Mouse (Mus musculus) myocyte (in vitro differentiated cells): ENCODE results near the gene Kxd1. TPM values are rescaled to one million over a fixed set of nuclear protein-coding genes. Genes with fewer than 3 reads are reported as not detected.
A peak's percentile ranks its signal among the peaks of the same experiment; 100 is the strongest.

ENCODE experiments used
- H3K27me3 ChIP-seq: one replicate; pipeline ENCODE4 v1.6.1; 2011; ENCODE audit not compliant: control insufficient read depth, insufficient read depth, insufficient read length
- H3K36me3 ChIP-seq: one replicate; pipeline ENCODE4 v1.6.1; 2011; ENCODE audit not compliant: control insufficient read depth, insufficient read depth
- H3K4me2 ChIP-seq: one replicate; pipeline ENCODE4 v1.6.1; 2011; ENCODE audit warnings: low read depth, control low read depth
- H3K4me3 ChIP-seq: one replicate; pipeline ENCODE4 v1.5.1; 2011; ENCODE audit warnings: mild to moderate bottlenecking, control low read depth, moderate library complexity
- H3K79me2 ChIP-seq: one replicate; pipeline ENCODE4 v1.6.1; 2011; ENCODE audit not compliant: control insufficient read depth, insufficient read depth
- H3ac ChIP-seq: one replicate; pipeline ENCODE4 v1.6.1; 2011; ENCODE audit not compliant: control insufficient read depth, insufficient read length
- CEBPB ChIP-seq: IDR thresholded peaks from 2 replicates; pipeline ENCODE4 v1.6.1; 2011; ENCODE audit warnings: mild to moderate bottlenecking, moderate library complexity; ENCODE audit not compliant: poor library complexity, insufficient read depth, severe bottlenecking
- E2F4 ChIP-seq: IDR thresholded peaks from one replicate; pipeline ENCODE4 v1.6.1; 2011; ENCODE audit warnings: mild to moderate bottlenecking, control low read depth, moderate library complexity; ENCODE audit not compliant: insufficient read depth
- MAX ChIP-seq: IDR thresholded peaks from one replicate; pipeline ENCODE4 v1.6.1; 2011; ENCODE audit warnings: low read depth, mild to moderate bottlenecking, control low read depth
- MYOD1 ChIP-seq, 3 experiments: IDR thresholded peaks; one replicate each; pipeline ENCODE4 v1.6.1; 2011; ENCODE audit warnings: control low read depth in 2 of 3, low read depth in 2 of 3, mild to moderate bottlenecking in 2 of 3, moderate library complexity in 1 of 3; ENCODE audit not compliant: insufficient read length in 2 of 3, control insufficient read depth in 1 of 3
- MYOG ChIP-seq, 3 experiments: IDR thresholded peaks; one replicate each; pipeline ENCODE4 v1.6.1; 2011; ENCODE audit warnings: control low read depth in 2 of 3, low read depth in 2 of 3, mild to moderate bottlenecking in 2 of 3; ENCODE audit not compliant: insufficient read length in 2 of 3, control insufficient read depth in 1 of 3, insufficient read depth in 1 of 3
- POLR2A ChIP-seq: IDR thresholded peaks from one replicate; pipeline ENCODE4 v1.6.1; 2011; ENCODE audit warnings: low read depth, mild to moderate bottlenecking, control low read depth, moderate library complexity; ENCODE audit not compliant: insufficient read length
- POLR2AphosphoS2 ChIP-seq: IDR thresholded peaks from one replicate; pipeline ENCODE4 v1.6.1; 2011; ENCODE audit warnings: low read depth, control low read depth; ENCODE audit not compliant: insufficient read length
- REST ChIP-seq: IDR thresholded peaks from one replicate; pipeline ENCODE4 v1.6.1; 2011; ENCODE audit warnings: mild to moderate bottlenecking, control low read depth, moderate library complexity; ENCODE audit not compliant: insufficient read depth, insufficient read length
- SRF ChIP-seq: IDR thresholded peaks from one replicate; pipeline ENCODE4 v1.6.1; 2011; ENCODE audit warnings: low read depth; ENCODE audit not compliant: control insufficient read depth, insufficient read length
- TCF12 ChIP-seq: IDR thresholded peaks from one replicate; pipeline ENCODE4 v1.6.1; 2011; ENCODE audit warnings: mild to moderate bottlenecking, control low read depth; ENCODE audit not compliant: poor library complexity, insufficient read depth, severe bottlenecking
- TCF3 ChIP-seq: IDR thresholded peaks from one replicate; pipeline ENCODE4 v1.6.1; 2011; ENCODE audit warnings: low read depth, control low read depth; ENCODE audit not compliant: insufficient read length
- USF1 ChIP-seq: IDR thresholded peaks from one replicate; pipeline ENCODE4 v1.6.1; 2011; ENCODE audit warnings: low read depth, mild to moderate bottlenecking, control low read depth, moderate library complexity
- polyA plus RNA-seq: library from polyadenylated mRNA; unstranded; fragments of >200 nt; fragmentation: generic; extraction: Trizol; gene quantifications from one replicate; pipeline ENCODE4 v1.2.1, GENCODE M21; 2012; ENCODE audit warnings: missing spikeins

The Kxd1 gene
- 73.8 TPM for polyA plus RNA-seq

DNA sequence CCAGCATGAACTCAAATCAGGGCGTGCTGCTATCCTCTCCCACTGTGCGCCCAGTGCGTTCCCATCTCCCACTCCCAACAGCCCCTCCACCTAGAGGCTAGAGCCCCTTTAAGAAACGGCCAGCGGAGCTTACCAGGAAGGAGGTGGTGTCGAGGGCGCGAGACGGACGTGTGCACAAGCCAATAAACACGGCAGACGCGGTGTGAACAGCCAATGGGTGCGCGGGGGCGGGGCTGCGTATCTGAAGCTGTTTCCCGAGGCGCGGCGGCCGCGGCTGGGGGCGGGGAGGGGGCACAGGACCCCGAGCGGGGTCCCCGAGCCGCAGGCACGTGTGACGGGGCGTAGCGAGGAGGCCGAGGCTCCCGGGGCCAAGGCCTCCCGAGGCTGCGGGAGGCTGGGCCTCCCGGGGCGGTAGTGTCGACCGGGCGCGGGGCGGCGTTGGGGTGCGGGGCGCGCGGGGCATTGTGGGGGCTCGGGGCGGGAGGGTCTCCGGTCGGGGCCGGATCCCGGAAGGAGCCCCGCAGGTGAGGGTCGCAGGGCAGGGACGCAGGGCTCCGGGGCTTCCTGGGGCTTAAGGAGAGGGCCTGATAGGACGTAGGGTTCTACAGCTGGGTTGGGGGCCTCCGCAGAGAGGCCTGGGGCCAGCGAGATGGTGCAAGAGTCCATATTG is at the start of gene Kxd1, which contains the start of gene Fkbp8:
TSS of gene Kxd1 (minus strand) at position 445 of the 670 bp plus-strand sequence.
TSS of gene Fkbp8 (plus strand) at position 213 of the 670 bp plus-strand sequence.
- no peaks in the 10 kb centered on the region for H3K27me3 ChIP-seq
- H3ac ChIP-seq, result peak within 1 kb of the TSS; percentile 67
- TF ChIP-seq SRF, result peak; percentile 26
- TF ChIP-seq REST, result no peak
- TF ChIP-seq MYOG (IDR thresholded peaks at IDR 0.05; ENCODE audit: control insufficient read depth in 1 of 3, insufficient read depth in 1 of 3, insufficient read length in 2 of 3, low read depth in 2 of 3), result peak in 1 of 3 experiments; percentile 9
- peak; percentile 52 for TF ChIP-seq POLR2AphosphoS2
- TF ChIP-seq POLR2A, result peak; percentile 28
- no peak for TF ChIP-seq USF1
- H3K4me3 ChIP-seq, result peak within 1 kb of the TSS; percentile 81
- peak within 1 kb of the TSS; percentile 87 for H3K4me2 ChIP-seq
- peaks cover 17% of the 10 kb centered on the region for H3K79me2 ChIP-seq
- H3K36me3 ChIP-seq, result peaks cover 11% of the 10 kb centered on the region

DNA sequence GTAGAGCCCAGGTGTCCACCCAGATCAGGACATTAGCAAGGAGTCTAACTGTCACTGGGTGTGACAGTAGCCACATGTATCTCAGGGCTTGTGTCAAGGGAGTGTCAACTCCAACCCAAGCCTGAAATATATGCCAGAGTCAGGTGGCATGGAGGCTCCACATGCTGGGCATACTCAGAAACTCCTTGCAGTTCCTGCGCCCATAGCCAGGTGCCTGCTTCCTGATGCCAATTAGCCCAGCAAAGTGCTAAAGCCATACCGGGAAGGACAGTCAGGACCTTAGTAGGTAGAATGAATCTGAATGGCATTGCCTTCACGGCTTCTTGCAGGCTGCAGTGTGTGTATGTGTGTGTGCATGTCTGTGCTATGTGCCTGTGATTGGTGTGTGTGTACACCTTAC is 49.5 kb upstream of the Kxd1 start:
- H3K36me3 ChIP-seq, result peaks cover 6% of the 10 kb centered on the region

DNA sequence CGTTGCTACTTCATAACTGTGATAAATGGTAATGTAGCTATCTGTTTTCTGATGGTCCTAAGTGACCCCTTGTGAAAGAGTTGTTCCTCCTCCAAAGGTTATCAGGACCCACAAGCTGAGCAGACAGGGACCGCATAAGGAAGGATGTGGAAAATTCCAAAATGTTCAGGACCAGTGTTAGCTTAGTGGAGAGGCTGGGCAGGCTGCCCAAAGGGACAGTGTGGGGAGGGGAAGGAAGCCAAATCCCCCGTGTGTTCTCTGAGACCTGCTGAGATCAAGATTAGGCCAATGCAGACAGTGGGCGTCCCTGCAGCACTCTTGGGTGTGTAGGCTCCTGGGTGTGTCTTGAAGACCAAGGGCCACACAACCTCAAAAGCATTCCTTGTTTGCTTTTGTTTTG is 47.2 kb upstream of the Kxd1 start:
- no peak overlapping the region for H3K4me3 ChIP-seq
- no peaks in the 10 kb centered on the region for H3K27me3 ChIP-seq
- H3K4me2 ChIP-seq, result no peak overlapping the region
- peaks cover 4% of the 10 kb centered on the region for H3K79me2 ChIP-seq
- TF ChIP-seq REST (no peak), SRF (no peak), TCF12 (no peak), MYOD1 (IDR thresholded peaks at IDR 0.05; ENCODE audit: control insufficient read depth in 1 of 3, insufficient read length in 2 of 3, low read depth in 2 of 3) (no peak), MYOG (IDR thresholded peaks at IDR 0.05; ENCODE audit: control insufficient read depth in 1 of 3, insufficient read depth in 1 of 3, insufficient read length in 2 of 3, low read depth in 2 of 3) (no peak), CEBPB (no peak), TCF3 (no peak), USF1 (no peak), POLR2AphosphoS2 (no peak), POLR2A (no peak), MAX (no peak)
- no peak overlapping the region for H3ac ChIP-seq
- H3K36me3 ChIP-seq, result peaks cover 6% of the 10 kb centered on the region

More for the DNA sequence above, 49.5 kb upstream of the Kxd1 start:
- no peak overlapping the region for H3ac ChIP-seq
- no peak for TF ChIP-seq MYOD1 (IDR thresholded peaks at IDR 0.05; ENCODE audit: control insufficient read depth in 1 of 3, insufficient read length in 2 of 3, low read depth in 2 of 3)
- TF ChIP-seq TCF3, result no peak
- no peak for TF ChIP-seq MYOG (IDR thresholded peaks at IDR 0.05; ENCODE audit: control insufficient read depth in 1 of 3, insufficient read depth in 1 of 3, insufficient read length in 2 of 3, low read depth in 2 of 3)
- TF ChIP-seq MAX, result no peak
- no peak for TF ChIP-seq POLR2AphosphoS2
- no peak for TF ChIP-seq CEBPB
- TF ChIP-seq USF1, result no peak
- no peak for TF ChIP-seq E2F4
- no peak for TF ChIP-seq REST
- TF ChIP-seq POLR2A, result no peak
- TF ChIP-seq SRF, result no peak
- TF ChIP-seq TCF12, result no peak
- H3K79me2 ChIP-seq, result peaks cover 4% of the 10 kb centered on the region
- no peak overlapping the region for H3K4me2 ChIP-seq
- no peaks in the 10 kb centered on the region for H3K27me3 ChIP-seq
- no peak overlapping the region for H3K4me3 ChIP-seq

- TF ChIP-seq REST (no peak), TCF12 (no peak), MYOG (IDR thresholded peaks at IDR 0.05; ENCODE audit: control insufficient read depth in 1 of 3, insufficient read depth in 1 of 3, insufficient read length in 2 of 3, low read depth in 2 of 3) (no peak), POLR2A (no peak), USF1 (no peak), MAX (no peak), MYOD1 (IDR thresholded peaks at IDR 0.05; ENCODE audit: control insufficient read depth in 1 of 3, insufficient read length in 2 of 3, low read depth in 2 of 3) (no peak), E2F4 (no peak), SRF (no peak), CEBPB (no peak), POLR2AphosphoS2 (no peak), TCF3 (no peak)
- H3ac ChIP-seq, result no peak overlapping the region
- H3K36me3 ChIP-seq, result peaks cover 6% of the 10 kb centered on the region
These were observed 46.5 kb upstream of the Kxd1 start for GRCm38 (mm10) chr8:70574302-70574701.

DNA sequence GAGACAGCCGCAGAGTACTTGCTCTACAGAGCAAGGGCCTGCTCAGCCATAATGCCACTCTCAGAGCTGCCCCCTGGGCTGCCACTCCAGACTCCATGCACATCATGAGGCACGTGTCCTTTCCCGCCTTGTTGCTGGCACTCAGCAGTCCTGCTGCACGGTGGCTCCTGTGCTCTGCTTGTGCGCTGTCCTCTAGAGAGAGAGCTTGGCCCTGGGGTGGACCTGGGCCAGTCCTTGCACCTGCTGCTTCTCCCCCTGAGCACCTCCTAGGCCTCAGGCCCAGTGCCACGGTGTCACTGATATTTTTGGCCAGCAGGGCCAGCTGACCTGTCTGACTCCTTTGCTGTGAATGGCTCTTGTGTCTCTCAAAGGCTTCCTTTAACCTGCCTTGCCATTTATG is 43.2 kb upstream of the Kxd1 start:
- H3K4me2 ChIP-seq, result no peak overlapping the region
- no peak for TF ChIP-seq POLR2A
- peak in 2 of 3 experiments; percentile 24 to 58 for TF ChIP-seq MYOG (IDR thresholded peaks at IDR 0.05; ENCODE audit: control insufficient read depth in 1 of 3, insufficient read depth in 1 of 3, insufficient read length in 2 of 3, low read depth in 2 of 3)
- TF ChIP-seq MYOD1 (IDR thresholded peaks at IDR 0.05; ENCODE audit: control insufficient read depth in 1 of 3, insufficient read length in 2 of 3, low read depth in 2 of 3), result peak in 1 of 3 experiments; percentile 75
- peak; percentile 24 for TF ChIP-seq SRF
- H3ac ChIP-seq, result no peak overlapping the region
- H3K27me3 ChIP-seq, result no peaks in the 10 kb centered on the region
- no peak overlapping the region for H3K4me3 ChIP-seq
- H3K79me2 ChIP-seq, result peaks cover 7% of the 10 kb centered on the region
- peaks cover 6% of the 10 kb centered on the region for H3K36me3 ChIP-seq

More at GRCm38 (mm10) chr8:70574302-70574701, 46.5 kb upstream of the Kxd1 start:
- H3K79me2 ChIP-seq, result peaks cover 4% of the 10 kb centered on the region
- no peak overlapping the region for H3K4me2 ChIP-seq
- no peaks in the 10 kb centered on the region for H3K27me3 ChIP-seq
- no peak overlapping the region for H3K4me3 ChIP-seq
